Mouse (Mus musculus) cerebellum, postnatal 14 days (tissue): ENCODE data around the gene Armh4.
A peak's percentile ranks its signal among the peaks of the same experiment; 100 is the strongest.

Experiments
- DNase-seq, 2 experiments: peaks; one replicate each; pipeline ENCODE4 v3.0.0; 2021; ENCODE audit warnings: mixed read lengths in 2 of 2

Armh4 gene

DNA sequence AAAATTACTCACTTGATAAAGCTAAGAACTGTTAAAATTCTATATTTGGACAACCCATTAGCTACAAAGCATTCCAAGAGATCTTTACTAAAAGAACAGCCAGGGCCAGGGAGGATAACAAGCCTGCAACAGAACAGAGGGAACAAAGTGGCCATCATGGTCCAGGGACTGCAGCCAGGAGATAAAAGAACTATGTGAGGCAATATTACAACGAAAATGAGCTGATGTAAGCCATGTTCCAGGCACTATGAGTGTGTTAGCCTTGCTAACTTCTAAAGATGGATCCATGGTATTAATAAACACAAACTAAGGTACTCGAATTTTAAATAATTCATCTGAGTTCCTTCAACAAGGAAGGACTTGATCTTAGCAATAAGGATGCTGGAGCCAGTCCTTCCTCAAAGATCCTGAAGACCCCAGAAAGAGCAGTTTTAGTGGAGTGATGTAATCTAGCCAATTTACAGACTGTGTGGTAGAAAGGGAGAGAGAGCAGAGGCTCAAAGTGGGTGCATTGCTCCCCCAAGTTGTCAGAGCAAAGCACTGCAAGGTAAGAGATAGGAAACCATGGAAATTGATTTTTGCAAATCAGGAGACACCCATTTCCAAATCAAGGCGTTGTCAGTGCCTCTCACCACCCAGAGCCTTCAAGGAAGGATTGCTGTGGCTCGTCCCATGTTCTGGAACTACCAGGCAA lies 59.7 kb downstream of the Armh4 start:
- peak in 1 of 2 experiments; percentile 18 for DNase-seq

DNA sequence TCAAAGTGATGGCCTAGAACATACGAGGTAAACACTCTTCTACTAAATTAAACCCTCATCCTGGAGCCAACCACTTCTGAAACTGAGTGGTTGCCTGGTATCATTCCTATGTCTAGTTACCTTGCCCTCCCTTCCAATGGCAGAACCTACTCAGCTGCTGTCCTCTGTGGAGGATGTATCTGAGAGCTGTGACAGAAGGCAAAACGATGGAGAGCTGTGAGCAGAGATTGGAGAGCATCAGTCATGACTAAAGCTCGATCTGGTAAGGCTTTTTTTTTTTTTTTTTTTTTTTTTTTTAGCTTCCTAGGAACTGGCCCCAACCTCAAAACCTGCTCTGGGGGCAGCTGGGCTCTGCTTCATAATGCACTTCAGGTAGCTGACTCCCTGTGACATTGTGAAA lies 60.4 kb downstream of the Armh4 start:
- DNase-seq: no peak

DNA sequence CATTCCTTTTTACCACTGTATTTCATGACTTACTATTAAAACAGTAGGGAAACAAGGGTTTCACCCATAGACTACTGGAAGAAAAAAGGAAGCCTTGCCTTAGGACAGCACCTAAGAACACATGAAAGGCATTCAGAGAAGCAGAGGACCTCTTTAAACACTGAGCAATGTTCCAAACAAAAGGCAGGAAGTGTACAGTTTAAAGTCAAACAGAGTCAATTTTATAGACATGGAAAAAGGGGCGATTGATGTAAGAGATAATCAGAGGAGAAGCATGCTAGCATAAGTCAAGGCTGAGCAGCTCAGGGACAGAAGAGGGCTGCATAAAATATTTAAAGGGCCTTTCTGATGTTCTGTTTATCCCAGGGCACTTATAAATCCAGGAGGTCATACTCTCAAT lies 61.9 kb downstream of the Armh4 start:
- no peak for DNase-seq

DNA sequence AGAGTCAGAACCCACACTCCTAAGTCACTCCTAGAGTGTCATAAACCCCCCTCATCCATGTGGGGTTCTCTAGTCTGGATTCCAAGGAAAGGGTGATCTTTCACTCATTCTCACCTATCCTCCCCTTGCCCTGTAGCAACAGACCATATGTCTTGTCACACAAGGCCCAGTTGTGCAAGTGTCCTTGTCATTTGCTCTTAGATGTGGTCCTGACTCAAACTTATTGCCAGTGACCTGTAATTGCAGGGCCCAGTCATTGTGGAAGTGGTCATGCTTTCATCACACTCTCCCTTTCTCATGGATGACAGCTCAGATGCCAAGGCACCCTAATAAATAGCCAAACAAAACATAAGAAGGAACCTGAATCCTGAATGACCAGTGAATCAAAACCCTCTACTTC lies 63.5 kb downstream of the Armh4 start:
- no peak for DNase-seq

DNA sequence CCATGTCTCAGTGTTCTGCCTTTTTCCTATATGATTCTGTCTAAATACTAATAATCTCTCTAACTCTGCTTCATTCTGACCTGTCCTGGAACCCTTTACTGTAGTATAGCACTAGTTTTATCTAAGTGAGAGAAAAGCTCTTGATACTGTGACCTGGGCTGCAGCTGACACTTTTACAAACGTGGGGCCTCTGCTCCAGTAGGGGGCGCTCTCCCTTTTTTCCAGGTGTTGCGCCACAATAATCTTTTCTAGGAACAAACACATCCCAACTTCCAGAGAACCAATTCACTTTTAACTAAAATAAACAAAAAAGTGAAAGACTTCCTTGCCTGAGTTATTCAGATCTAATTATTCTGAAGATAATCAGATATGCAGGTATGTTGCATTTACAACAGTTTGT lies 72.2 kb downstream of the Armh4 start:
- DNase-seq: peak in 1 of 2 experiments; percentile 12

DNA sequence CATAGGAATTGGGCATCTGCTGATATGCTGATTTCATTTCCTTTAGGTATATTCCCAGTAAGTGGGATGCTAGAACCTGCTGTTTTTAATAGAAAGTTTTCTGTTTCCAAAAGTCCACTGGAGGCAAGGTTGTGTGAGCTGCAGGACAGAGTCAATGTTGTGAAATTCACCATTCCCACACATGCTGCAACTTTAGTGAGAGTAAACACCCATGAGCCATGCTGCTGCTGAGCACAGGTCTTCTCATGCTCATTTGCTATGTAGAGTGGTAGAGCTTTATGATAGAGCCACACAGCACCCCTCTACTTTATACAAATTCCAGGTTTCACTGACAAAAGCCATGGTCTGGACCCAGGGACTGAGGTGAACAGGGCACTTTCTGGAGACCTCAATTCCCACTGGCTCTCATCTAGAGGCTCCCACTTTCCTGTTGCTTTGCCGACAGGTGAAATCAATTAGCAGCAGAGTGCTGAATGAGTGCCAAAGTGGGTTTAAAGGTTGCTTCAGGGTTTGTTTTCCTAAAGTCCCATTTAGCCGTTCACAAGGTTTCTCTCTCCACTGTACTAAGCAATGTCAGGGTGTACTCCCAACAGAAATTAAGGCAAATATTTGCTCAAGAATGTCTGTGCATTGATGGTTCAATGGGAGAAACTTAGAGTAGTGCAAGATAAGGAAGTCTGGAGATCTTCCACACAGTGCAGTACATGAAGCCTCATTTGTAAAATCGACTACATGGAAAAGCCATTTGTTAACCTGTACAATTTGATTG lies 79.6 kb downstream of the Armh4 start:
- DNase-seq: no peak

DNA sequence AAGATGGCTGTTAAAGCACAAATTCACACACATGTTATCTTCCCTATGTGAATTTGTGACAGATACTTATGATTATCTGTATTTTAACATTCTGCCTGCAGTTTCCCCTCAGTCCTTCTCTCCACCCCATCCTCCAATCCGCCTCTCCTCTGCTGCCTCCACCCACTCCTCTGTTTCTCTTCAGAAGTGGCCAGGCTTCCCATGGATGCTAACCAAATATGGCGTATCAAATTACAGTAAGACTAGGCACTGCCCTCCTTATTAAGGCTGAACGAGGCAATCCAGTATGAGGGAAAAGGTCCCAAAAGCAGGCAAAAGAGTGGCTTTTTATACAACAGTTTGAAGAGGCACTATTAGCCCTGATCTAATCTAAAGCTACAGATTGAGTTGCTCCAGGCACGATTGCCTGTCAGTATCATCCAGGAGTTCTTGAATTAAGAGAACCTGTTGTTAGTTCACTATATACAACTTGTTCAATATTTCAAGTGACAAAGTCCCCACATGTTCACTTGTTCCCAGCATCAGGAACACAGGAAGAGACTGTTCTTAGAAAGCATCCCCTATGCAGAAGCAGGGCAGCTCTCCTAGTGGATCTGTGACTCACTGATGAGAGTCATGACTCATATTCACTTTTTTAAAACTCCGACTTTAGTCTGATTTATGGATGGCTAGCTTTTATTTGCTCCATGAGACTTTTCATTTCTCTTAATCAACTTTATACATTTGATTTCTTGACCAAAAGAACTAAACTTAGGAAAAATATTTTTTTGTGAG lies 103.5 kb downstream of the Armh4 start:
- no peak for DNase-seq

DNA sequence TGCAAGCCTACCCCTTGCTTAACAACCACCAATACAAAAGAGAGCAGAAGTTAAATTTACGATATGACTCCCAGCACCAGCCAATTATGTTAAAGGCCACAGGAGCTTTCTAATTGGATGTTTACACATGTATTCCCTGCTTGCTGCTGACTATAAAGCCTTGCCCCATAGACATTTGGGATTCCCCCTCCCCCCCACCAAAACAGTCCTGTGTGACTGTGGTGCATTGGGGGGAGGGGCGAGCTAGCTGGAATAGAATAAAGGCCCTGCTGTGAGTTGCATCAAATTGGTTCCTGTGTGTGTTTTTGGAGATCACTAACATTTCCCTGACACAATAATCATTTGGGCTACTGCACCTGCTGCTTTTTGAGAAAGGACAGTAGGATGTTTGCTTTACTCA lies 106.6 kb downstream of the Armh4 start:
- no peak for DNase-seq

DNA sequence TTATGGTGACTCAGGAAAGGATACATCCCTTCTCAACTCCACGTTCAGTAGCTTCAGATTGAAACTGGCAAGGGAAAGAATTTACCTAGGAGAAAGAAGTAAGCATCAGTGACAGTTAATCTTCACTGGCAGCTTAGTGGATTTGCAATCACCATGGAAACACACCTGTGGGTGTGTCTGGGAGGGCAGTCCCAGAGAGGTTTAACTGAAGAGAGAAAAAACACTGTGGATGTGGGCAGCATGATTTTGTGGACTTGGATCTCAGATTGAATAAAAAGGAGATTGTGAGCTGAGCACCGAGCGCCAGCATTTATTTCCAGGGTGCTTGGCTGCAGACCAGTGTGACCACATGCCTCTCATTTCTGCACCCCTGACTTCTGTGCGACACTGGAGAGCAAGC lies 122.7 kb downstream of the Armh4 start:
- no peak for DNase-seq

DNA sequence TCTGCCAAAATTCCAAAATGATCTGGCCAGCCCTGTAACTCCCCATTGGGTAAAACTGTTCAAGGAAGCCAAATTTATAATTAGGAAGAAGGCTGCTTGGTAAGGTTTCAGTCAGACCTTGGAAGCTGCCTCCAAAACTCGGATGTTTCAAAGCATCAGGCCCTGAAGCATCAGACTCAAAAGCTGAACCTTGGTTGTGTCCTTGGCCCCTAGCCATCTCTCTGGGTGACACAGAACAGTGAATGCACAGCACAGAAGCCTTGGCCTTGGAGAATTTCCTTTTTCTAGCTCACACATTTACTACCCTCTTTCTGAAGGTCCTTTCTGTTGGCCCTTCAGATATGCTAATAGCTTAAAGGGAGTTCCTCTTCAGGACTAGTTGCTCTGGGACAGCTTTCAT lies 134.0 kb downstream of the Armh4 start:
- peak; percentile 27 to 28 for DNase-seq

DNA sequence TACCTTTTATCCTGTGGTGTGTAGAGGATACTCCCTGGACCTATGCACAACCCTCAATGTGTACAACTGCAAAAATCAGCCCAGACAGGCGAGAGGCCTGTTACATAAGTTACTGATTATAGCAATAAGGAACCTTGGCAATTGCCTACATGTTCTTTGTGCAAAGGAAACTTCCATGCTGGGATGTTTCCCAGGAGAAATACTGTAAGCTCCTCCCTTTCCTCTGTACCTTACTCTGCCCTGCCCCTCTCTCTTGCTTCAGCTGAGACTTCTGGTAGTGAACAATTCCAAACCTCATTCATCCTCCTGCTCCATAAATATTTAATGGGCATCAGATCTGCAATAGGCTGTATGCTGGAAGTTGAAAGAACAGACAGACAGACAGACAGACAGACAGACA lies 145.8 kb downstream of the Armh4 start:
- DNase-seq: no peak

DNA sequence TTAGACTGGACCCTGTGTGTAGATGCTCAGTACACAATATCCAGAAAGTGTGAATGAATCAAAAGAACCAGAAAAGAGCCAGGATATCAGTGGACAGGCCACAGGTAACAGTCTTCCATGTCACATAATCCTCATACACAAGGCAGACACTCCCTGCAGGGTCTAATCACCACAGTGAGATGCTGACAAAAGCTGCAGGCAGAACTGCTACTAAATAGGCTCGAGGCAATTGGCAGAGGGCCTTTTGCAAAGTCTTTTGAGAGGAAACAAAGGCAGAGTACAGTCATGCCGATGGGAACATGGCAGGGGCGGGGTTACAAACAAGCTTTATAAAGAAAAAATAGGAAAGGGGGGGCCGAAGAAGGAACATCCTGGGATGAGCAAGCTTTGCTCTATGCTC lies 157.1 kb downstream of the Armh4 start:
- no peak for DNase-seq
